Mouse (Mus musculus) bone marrow macrophage, adult 2 months (primary cell): ENCODE results near the gene Npsr1.

Experiments used
- CTCF ChIP-seq: IDR thresholded peaks from 2 replicates; pipeline ENCODE4 v1.5.1; 2012; ENCODE audit warnings: low read depth, mild to moderate bottlenecking, low read length, moderate library complexity
- POLR2A ChIP-seq: IDR thresholded peaks from 2 replicates; pipeline ENCODE4 v1.6.1; 2012; ENCODE audit warnings: mild to moderate bottlenecking, low read depth, low read length, borderline replicate concordance

DNA sequence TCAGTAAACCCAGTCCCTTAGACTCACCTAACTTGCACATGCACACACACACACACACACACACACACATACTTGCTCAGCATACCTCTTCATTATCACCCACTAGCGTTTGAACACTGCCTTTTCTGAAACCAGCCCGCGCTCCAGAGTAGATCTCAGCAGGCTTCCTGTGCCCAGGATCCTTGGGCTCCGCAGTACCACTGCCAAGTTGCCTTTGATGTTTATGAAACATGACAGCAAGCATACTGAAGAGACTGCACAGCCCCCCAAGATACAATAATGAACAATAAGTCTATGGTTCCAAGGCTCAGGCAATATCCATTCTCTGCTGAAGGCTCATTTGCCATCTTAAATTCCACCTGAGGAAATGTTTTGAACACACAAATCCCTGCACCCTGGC is 1.8 kb downstream of the Npsr1 start:
- TF ChIP-seq POLR2A (no peak), CTCF (no peak)
